Mouse (Mus musculus) mature B cell (primary cell): ENCODE measurements around the gene Cdkal1.

Source experiments
- in situ Hi-C: fragments of 300-500 bp; cut with MboI; formaldehyde crosslinking; loops from 2 replicates; pipeline ENCODE4 v1.14.3; 2019

Gene Cdkal1

DNA sequence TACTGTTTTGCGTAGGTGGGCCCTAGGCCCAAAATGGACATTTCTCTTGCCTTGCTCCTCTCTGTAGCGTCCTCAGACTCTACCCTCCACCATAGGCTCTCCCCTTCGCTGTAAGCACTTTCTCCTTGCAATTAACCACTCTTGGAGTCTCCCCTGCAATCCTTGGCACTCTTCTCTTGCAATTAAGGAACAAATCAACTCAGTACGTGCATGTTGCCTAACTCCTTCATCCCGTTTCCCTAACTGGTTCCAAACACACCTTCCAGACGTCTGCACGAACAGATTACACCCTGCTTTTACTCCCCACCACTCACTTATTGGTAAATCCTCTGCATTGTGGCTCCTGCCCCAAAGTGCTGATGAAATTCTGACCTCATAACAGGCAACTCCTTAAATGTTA, 358.2 kb downstream of the Cdkal1 start:
- in situ Hi-C loops, result no loop called here

DNA sequence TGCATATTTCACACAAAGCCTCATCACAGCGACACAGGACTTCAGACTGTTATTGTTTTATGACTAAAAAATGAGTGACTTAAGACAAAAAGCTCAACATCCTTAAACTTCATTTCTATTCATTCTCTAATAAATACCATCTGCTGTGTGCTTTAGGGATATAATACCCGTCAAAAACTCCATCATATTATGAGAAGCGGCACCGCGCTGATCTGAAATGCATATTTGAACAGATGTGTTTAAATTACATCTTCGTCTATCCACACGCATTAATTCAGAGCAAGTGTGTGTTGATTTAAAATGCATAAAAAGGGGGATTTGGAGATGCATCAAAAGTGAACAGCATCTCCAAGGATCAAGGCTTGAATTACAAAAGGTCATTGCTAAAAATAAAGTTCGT, 365.1 kb downstream of the Cdkal1 start:
- in situ Hi-C loops, result no loop called here

DNA sequence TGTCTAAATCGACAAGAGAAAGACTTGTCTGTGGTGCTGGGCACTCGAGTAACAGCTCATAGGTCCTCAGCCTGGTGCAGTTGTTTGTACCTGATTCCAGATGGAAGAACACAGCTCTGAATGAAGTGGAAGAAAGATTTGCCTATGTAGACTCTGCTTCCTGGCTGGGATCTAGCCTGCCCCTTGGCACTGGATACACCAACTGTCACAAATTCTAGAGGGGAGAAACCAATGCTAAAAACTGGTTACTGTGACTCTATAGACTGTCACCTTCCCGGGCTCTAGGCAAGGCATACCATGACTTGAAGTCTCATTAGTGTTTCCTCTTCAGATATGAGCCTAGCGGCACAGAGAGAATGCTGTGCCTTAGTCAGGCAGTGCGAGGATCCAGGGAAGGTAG, 366.0 kb downstream of the Cdkal1 start:
- in situ Hi-C loops, result no loop called here

DNA sequence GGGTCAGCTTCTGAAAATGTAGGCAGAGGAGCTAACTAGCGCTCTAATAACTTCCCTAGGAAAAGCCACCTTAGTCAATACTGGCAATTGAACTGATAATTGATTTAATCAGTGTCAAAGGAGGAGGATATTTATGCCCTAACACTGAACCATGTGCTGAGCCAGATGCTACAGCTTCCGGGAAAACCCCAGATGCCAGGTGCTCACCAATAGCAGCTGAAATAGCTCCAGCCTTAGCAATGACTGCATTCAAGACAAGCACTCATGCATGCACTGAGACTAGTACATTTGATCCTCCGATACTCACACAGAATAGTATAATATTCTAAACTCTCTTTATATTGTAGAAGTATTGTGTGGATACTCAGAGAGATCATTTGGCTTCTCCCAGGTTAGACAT, 368.8 kb downstream of the Cdkal1 start:
- in situ Hi-C loops, result no loop called here

DNA sequence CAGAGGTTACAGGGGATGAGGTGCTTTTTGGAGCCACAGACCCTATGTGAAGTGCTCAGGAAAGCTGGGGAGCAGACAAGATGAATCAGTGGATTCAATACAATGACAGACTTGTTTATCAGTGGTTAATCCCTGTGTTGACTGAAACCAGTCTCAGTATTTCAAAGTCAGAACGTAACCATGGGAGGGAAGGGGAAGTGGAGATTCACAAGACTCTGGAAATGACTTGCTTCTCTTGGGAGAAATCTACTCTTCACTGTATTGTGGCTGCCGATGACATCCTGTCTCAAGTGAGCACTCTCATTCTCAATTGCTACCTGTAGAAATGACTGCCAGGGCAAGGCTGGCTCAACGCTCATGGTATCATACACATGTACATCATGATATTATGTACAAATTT, 371.5 kb downstream of the Cdkal1 start:
- in situ Hi-C loops, result no loop called here

DNA sequence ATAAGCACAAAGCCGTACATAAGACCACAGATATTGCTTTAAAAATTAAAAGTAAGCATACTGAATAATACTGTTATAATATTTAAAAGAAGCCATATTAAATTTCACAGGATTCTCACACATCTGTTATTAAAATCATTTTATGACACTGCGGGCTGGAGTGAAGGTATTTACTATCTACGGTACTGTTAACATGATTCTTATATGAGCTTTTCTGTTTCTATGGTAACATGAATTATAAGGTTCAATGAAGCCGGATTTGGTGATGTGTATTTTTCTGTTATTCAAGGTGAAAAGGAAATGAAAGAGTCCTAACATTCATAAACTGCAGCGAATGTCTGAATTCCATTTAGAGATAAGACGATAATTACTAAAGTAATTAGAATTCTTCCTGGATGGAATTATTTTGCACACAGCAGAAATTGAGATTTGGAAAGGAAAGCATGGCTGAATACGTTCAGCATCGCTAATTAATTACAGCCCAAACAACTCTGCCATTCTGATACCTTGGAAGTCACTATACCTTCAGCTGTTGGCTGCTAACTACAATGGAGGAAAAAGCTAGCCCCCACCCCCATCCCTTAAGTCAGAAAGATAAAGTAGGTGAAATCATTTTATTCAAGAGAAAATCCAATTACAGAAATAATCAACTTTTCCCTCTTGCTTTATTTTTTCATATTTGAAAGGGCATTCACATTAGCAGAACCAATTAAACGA, 373.2 kb downstream of the Cdkal1 start:
- in situ Hi-C loops, result no loop called here

DNA sequence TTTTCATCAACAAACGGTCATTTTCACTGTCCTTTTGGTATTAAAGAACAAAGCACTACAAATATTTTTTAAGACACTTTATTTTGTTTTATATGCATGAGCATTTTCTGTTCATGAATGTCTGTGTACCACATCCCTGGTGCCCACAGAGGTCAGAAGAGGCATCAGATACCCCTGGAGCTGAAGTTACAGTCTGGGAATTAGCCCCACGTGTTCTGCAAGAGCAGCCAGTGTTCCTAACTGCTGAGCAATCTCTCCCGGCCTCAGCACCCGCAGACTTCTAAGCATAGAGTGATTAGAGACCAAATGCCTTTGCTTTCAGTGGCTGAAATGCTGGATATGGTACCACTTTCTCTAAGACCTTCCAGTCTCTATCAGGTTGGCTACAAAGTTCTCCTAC, 379.1 kb downstream of the Cdkal1 start:
- in situ Hi-C loops, result no loop called here

DNA sequence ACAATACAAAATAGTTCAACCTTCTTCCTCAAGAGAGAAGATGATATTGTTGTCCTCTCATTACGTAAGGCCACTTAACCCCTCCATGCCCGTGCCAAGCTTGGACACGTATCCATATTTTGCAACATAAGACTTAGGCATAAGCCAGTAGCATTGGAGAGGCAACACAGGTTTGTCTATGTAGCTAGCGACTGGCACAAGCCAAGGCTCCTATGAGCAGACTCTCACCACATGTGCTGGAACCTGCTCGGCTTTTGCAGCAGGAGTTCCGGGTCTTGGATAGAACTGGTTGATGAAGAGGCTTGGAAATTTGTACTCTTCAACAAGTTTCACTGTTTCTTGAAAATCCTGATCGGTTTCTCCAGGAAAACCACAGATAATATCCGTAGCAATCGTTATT, 381.2 kb downstream of the Cdkal1 start:
- in situ Hi-C loops, result no loop called here

DNA sequence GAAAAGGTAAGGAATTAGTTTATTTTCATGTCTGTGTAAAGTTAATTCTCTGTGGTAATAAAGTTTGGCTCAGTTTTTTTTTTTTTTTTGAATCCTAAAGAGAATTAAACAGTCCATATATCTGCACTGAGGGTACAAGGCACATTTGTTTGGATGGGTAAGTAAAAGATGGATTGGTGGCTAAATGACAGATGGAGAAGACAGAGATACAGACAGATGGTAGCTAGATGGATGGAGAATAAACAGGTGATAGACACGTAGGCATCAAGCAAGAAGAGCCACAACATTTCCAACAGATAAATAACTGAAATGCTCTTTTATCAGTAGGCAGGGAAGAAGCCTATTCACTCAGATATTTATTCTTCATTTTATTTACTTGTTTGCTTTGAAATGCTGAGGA, 381.7 kb downstream of the Cdkal1 start:
- in situ Hi-C loops, result no loop called here

DNA sequence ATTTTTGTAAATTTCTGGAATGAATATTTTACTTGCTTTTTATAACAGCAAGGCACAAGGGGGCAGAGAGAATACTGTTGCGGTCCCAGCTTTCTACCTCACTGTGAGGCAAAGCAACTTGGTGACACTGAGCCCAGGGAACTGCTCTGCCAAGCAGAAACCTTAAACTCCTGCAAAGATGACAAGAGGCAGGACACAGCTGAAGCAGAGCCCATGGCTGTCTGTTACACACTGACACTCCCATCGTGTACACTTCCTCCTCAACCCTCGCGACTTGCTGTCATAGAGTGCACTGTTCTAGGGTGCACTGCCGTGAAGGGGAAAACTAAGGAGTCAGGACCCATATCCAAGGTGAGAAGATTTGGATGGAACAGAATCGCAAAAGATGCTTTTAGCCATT, 393.2 kb downstream of the Cdkal1 start:
- in situ Hi-C loops, result no loop called here

DNA sequence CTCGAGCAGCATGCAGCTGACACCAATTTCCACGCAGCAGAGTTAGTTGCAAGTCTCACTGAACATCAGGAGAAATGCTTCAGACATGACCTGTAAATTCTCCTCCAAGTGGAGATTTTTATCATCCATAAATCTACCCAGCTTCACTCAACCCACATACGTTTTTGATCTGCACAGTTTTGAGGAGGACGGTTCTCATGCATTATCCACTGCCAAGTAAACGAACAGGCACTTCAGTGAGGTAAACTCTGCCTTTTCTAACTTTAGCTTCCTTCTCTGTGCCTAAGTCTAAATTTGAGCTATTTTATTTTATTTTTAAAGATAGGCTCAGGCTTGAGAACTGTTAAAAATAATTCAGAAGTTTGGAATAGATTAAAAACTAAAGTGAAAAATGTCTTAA, 394.7 kb downstream of the Cdkal1 start:
- in situ Hi-C loops, result no loop called here

DNA sequence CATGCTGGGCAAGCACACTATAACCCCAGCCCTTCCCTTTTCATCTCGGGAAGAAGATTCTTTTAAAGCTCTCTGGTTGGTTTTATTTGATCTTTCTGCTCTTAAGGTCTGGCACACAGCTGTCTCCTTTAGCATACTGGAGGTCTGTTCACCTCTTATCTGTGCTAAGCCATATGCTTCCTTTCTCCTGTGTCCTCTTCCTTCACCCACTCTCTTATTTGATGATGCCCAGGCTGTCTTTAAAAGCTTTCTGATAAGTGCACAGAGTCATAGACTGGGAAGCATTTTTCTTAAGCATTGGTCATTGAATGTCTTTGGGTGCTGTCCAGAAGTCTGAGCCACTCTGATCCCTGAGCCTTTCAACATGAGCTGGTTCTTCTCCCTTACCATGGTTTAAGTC, 397.1 kb downstream of the Cdkal1 start:
- in situ Hi-C loops, result no loop called here

DNA sequence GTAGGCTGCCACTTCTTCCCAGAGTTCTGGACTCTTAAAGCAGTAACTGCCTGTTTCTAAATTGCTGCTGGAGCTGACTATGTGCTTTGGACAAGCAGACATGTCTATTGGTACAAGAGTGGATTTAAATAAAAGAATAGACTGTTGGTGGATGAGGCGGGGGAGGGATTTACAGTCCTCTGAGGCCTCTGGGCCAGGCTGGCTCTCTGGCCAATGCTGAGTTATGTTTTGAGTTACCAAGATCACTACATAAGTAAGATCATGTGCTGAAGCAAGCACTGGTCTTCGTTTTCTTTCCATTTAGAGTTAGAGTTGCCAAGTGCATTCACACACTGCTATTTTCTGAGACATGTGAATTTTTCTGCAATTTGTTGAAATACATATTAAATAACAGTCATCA, 418.4 kb downstream of the Cdkal1 start:
- in situ Hi-C loops, result no loop called here

DNA sequence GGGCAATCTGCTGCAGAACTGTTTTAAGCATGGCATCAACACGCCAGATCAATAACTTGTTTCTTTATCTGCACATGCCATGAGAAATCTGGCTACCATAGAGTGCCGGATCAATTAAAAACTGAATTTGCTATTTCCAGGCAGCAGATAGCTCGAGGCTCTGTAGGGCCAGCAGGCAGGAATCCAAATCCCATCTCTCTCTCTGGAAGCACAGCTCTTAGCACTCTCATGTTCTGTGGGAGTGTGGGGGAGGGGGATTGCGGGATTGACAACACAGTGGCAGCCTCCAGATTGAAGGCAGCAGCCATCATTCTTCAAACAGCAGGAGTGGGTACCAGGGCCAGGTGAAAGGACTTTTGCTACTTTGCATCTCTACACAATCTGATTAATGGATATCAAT, 420.7 kb downstream of the Cdkal1 start:
- in situ Hi-C loops, result no loop called here

DNA sequence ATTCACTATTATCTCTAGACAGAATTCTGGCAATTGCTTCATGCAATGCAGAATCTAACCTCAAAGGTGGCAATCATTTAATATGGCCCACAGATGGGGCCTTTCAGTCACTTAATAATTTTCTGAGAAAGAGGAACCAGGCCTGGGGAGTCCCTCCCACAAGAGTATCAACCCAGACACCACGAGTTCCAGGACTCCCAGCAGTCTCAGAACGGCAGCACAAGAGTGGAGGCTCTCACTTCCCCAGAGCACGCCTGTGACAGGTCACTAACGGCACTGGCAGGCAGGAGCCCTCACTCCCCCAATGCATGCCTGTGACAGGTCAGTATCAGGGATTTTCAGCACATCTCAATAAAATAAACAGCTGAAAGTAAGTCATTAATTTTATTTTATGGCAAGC, 424.6 kb downstream of the Cdkal1 start:
- in situ Hi-C loops, result no loop called here

DNA sequence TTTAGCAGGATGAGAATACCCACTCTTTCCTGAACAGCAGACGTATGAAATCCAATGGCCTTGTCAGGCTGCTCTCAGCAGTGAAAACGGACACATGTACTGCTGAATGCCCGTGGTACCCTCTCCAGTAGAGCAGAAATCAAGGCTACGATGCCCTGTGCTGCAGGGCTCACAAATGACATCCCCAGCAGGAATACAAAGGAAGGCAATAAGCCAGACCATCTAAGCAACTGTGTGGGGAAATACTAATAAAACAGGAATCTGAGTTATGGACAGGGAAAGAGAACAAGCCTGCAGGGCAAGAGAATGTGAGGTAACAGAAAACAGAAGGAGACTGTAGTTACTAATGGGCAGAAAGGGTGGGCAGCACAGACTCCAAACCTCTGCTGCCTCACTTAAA, 425.6 kb downstream of the Cdkal1 start:
- in situ Hi-C loops, result no loop called here

DNA sequence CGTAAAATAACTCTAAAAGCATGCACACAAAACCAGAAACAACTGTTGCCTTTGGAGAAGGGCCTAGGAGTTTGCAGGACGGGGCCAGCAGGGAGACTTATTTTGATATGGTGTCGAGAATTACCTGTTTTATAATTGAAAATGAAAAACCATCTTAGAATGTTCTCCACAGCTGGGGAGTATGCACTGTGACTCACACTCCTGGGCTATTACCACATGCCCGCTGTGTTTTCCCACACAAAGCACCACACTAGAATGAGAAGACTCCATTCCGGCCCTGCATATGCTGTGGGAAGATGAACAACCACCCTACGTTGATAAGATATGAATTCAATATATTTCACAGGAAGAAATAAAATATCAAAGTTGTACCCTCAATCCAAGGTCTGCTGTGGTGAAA, 426.3 kb downstream of the Cdkal1 start:
- in situ Hi-C loops, result no loop called here

DNA sequence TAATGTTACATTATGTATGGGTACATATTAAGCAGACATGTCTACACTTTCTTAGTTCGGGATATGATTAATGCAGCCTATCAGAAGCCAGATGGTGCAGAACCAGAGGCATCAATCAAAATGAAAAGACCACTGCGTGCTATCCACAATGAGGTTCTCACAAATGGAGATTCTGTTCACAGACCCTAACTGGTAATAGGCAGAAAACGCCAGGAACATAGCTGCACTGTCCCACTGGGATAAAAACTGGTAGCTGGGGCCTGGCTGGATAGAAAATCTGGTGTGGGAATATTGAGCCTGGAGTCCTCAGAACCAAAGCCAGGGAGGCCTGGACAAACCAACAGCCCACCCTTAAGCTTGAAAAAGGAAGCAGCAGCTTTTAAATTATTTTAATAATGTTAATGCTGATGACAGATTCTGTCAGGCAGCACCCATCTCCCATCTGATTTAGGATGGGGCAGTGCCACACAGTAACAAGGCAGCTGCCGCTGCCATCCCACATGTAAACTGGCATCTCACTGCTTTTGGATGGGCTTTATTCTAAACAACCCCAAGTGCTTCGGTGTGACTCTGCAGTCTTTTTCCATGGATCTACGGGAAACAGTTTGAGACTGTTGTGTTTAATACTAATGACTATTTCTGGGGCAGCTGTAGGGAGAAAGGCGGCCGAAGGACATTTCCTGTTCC, 438.9 kb downstream of the Cdkal1 start:
- in situ Hi-C loops, result no loop called here

DNA sequence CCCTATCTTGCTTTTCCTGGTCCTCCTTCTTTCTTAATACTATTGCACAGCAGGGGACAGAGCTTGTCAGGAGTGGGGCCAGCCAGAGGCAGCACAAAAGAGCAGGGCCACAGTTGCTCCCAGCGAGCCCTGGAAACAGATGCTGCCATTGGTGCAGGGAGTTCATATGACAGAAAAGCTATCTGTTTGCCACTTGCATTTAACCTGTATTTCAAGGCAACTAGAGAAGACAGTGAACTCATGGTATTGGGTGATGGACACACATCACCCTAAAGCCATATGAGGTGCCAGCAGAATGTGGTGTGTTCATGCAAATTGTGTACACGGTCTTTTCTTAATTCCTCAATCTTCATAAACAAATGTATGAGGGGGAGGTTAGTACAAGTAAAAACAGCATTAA, 439.5 kb downstream of the Cdkal1 start:
- in situ Hi-C loops, result no loop called here

DNA sequence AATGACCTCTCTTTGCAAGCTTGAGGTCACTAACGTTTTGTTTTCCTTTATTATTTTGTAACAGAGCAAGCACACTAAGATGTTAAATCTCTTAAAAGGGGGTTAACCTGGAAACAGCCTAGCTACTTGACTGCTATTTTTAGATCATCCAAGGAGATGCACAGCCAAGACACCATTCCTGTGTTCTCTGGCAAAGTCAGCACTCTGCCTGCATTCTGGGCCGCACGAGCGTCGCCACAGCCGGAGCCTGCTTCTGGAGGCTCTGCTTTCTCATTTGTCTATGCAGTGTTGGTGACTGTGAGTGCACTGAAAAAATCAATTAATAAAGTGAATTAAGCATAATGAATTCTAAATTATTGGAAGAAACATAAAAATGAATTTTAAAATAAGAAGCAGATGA, 440.6 kb downstream of the Cdkal1 start:
- in situ Hi-C loops, result no loop called here

DNA sequence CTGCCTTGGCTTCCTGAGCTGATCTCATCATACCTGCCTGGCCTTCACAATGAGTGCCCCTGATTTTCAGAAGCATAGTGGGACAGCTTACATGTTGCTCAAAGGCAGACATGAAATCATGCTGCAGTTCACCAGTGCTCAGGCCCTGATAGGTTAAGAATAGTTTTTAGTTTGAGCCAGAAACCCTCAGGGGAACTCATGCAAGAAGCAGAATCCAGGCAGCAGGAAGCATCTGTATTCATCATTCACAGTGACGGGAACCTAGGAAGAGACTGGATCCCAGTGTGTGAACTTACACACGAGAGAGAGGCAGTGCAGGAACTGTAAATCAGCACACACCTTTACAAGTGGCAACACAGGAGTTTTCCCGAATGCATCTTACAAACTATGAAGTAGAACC, 441.0 kb downstream of the Cdkal1 start:
- in situ Hi-C loops, result no loop called here

DNA sequence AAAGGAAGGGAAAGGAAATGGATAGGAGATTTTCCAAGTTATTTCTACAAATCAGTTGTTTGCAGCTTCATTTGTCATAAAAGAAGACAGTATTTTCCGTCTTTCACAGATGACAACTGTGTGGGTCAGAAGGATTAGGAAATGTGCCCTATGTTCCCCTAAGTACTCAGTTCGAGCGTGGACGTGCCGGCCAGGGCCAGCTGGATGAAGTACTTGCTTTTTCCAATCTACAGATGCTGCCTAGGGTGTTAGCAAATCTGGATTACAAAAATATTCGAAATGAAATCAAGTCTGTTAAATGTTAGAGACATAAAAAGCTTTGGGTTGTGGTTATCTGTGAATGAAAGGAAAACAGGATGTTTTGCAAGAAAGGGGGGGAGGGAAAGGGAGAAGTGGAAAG, 444.3 kb downstream of the Cdkal1 start:
- in situ Hi-C loops, result no loop called here

DNA sequence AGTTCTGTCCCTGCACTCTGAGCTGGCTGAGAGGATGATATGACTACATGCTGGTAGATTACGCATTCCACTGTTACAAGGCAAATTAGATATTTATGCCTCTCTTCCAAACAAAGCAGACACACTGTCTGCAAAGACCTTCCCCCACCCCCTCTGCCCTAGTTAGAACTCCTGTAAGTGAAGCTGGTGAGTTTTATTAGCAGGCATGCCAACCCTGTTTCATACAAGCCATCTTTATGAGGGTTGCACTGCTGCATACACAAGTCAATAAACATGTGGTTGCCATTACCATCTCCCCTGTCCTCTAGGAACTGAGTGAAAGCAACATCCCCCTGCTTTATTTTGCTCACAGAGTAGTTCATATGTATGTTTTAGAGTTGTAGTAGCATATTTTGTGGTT, 447.9 kb downstream of the Cdkal1 start:
- in situ Hi-C loops, result no loop called here

DNA sequence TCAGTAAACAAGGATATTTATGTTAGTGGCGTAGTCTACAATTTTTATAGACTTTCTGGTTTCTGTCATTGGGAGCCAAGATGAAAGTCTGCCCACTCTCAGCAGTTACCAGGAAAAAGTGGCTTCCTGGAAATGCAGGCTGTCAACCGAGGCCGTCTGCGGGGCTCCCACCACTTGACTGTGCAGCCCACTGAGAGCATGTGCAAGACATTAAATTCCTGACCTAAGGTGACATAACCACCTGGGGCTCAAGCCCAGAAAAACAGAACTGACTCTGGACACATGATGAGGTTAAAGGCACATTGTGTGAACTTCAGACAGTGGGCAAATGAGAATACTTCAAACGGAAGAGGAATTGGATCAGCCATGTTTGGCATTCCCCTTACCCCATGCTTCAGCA, 450.2 kb downstream of the Cdkal1 start:
- in situ Hi-C loops, result no loop called here
